Mouse (Mus musculus) erythroblast, embryonic 14.5 days (primary cell): ENCODE data around the gene Ctdsp1.

Experiments used
- GATA1 ChIP-seq: IDR thresholded peaks from 2 replicates; pipeline ENCODE4 v1.6.1; 2012; ENCODE audit warnings: low read length, inconsistent platforms, mixed read lengths
- TAL1 ChIP-seq: IDR thresholded peaks from 3 replicates; pipeline ENCODE4 v1.6.1; 2012; ENCODE audit warnings: low read length, inconsistent platforms, mixed read lengths

DNA sequence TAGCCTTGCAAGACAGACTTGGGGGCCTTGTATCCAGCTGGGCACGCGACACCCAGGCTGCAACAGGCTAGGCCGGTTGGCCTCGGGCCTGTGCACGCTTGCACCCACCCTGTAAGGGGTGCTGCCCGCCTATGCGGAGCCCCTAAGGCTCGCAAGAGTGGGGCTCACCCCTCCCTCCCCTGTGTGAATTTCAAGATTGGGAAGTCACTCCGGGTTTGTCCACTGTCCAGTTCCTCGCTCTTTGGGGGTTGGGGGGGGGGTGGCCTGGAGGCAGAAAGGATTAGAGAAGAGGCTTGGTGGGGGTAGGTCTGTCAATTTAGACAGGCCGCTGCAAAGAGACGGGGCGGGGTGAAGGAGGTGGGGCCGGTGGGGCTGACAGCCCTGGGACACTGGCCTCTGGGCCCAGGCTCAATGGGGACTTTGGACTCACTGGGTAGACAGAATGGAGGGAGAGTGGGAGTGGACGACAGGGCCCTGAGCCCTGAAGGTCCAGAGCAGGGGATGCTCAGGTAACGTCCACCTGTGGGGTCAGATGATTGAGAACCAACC, 1.2 kb downstream of the Ctdsp1 start:
- TF ChIP-seq GATA1 (no peak), TAL1 (no peak)
